Mouse (Mus musculus) ES-E14 (cell line): ENCODE measurements around the gene D10Jhu81e. TPM values are rescaled to one million over a fixed set of nuclear protein-coding genes. Genes with fewer than 3 reads are reported as not detected.
A peak's percentile ranks its signal among the peaks of the same experiment; 100 is the strongest.
"Not testable (repeated sequence)": the region's sequence is repeated elsewhere in the genome, so short reads cannot be mapped to it uniquely, and the experiment has no call there.

ENCODE experiments used
- DNase-seq: peaks from one replicate; pipeline ENCODE4 v3.0.0-alpha.2; 2013; ENCODE audit warnings: low read depth, low spot score
- H3K27ac ChIP-seq: 2 replicates; pipeline ENCODE4 v1.5.1; 2012; ENCODE audit warnings: low read depth, mild to moderate bottlenecking, low read length, moderate library complexity, mixed read lengths; ENCODE audit not compliant: poor library complexity, insufficient read depth, severe bottlenecking
- H3K36me3 ChIP-seq: 2 replicates; pipeline ENCODE4 v1.6.1; 2012; ENCODE audit warnings: mild to moderate bottlenecking, low read length, moderate library complexity, mixed read lengths; ENCODE audit not compliant: control insufficient read depth, poor library complexity, insufficient read depth, severe bottlenecking
- H3K4me1 ChIP-seq, 2 experiments: fragments of 150-350 bp in 1 of 2; sonication (generic) in 1 of 2; 2 replicates each; pipeline ENCODE4 v1.6.1; 2012; ENCODE audit warnings: low read length in 2 of 2, mild to moderate bottlenecking in 1 of 2, mixed read lengths in 1 of 2; ENCODE audit not compliant: control insufficient read depth in 2 of 2, insufficient read depth in 2 of 2, poor library complexity in 1 of 2
- H3K4me3 ChIP-seq, 2 experiments: fragments of 150-350 bp in 1 of 2; sonication (generic) in 1 of 2; 2 replicates each; pipeline ENCODE4 v1.5.1; 2012; ENCODE audit warnings: low read length in 2 of 2, low read depth in 1 of 2, mild to moderate bottlenecking in 1 of 2, mixed read lengths in 1 of 2; ENCODE audit not compliant: insufficient read depth in 1 of 2, poor library complexity in 1 of 2, severe bottlenecking in 1 of 2
- H3K9ac ChIP-seq: 2 replicates; pipeline ENCODE4 v1.6.1; 2012; ENCODE audit warnings: low read depth, mild to moderate bottlenecking, low read length, mixed read lengths; ENCODE audit not compliant: poor library complexity, insufficient read depth, severe bottlenecking
- H3K9me3 ChIP-seq: fragments of 150-350 bp; sonication (generic); 2 replicates; pipeline ENCODE4 v1.6.1; 2012; ENCODE audit warnings: low read depth, mild to moderate bottlenecking, low read length; ENCODE audit not compliant: control insufficient read depth, insufficient read depth
- CHD2 ChIP-seq: IDR thresholded peaks from 2 replicates; pipeline ENCODE4 v1.6.1; 2014; ENCODE audit warnings: mild to moderate bottlenecking, low read depth, low read length, inconsistent platforms
- HCFC1 ChIP-seq: IDR thresholded peaks from 2 replicates; pipeline ENCODE4 v1.6.1; 2012; ENCODE audit warnings: low read length, inconsistent platforms, borderline replicate concordance; ENCODE audit not compliant: insufficient read depth
- MAFK ChIP-seq: IDR thresholded peaks from 2 replicates; pipeline ENCODE4 v1.6.1; 2014; ENCODE audit warnings: mild to moderate bottlenecking, low read depth, low read length, inconsistent platforms; ENCODE audit not compliant: insufficient read depth
- ZC3H11A ChIP-seq: IDR thresholded peaks from 2 replicates; pipeline ENCODE4 v1.6.1; 2012; ENCODE audit warnings: low read depth, mild to moderate bottlenecking, inconsistent platforms, low read length, borderline replicate concordance
- ZNF384 ChIP-seq: IDR thresholded peaks from 2 replicates; pipeline ENCODE4 v1.6.1; 2012; ENCODE audit warnings: low read depth, low read length, inconsistent platforms
- in situ Hi-C, 2 experiments: fragments of 600-800 bp; cut with MboI; formaldehyde crosslinking; loops; one replicate each; pipeline ENCODE4 v1.15.1; 2025; ENCODE audit warnings: low sequenced_read_pairs in 2 of 2, inconsistent platforms in 1 of 2; ENCODE audit not compliant: unreplicated experiment in 2 of 2
- total RNA-seq: library from RNA; depleted of rRNA; stranded (reverse); fragments of 300-350 nt; gene quantifications from 2 replicates; pipeline ENCODE4 v1.2.3, GENCODE M21; 2012

Gene D10Jhu81e
- total RNA-seq, 1 experiment: 40.2 TPM

DNA sequence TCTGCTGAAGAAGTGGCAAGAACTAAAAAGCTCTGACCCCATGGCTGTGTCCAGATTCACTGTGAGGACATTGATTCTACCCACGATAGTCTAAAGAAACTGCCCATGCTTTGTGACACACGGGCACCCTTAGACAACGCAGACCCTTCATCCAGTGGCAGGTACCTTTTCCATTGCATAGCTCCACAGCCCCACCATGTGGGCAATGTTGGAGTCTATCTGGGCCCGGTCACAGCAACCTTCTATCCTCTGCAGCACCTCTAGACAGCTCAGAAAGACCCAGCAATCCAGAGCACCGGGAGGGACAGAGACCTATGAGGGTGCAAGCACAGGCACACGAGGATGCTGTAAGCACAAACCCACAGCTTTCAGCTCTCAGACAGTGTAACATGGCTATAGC lies 41.7 kb upstream of the D10Jhu81e start:
- H3K9ac ChIP-seq: no peak overlapping the region
- DNase-seq: peak; percentile 20
- peaks cover 16% of the 10 kb centered on the region; the same call in 1 of the 2 replicates for H3K36me3 ChIP-seq
- no peaks in the 10 kb centered on the region for H3K4me1 ChIP-seq
- no peak overlapping the region for H3K27ac ChIP-seq
- no peak for TF ChIP-seq MAFK
- no peak for TF ChIP-seq CHD2
- TF ChIP-seq ZNF384: no peak
- TF ChIP-seq ZC3H11A: peak; percentile 62; the same call in 1 of the 2 replicates
- no peak for TF ChIP-seq HCFC1
- no peak overlapping the region for H3K4me3 ChIP-seq
- in situ Hi-C loops: no loop called here
- H3K9me3 ChIP-seq: no peaks in the 10 kb centered on the region

DNA sequence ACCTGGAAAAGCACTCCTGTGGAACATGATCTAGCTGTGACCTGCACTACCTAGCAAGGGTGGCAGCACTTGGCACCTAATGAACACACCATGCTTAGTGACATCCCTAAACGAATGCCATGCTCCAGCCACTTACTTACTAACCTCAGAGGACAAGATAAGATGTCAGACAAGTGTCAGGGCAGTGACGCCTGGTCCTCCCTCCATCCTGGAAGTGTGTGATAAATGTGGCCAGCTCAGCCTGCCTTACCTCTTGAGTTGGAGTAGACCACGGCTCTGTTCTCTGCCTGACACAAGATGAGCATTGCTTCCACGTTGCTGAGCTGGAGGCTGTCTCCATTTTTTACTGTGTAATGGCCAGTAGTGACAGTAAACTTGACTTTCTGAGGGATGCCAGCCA lies 31.6 kb upstream of the D10Jhu81e start:
- Histone ChIP-seq H3K36me3 (peaks cover 60% of the 10 kb centered on the region), H3K4me1 (no peaks in the 10 kb centered on the region), H3K9me3 (no peaks in the 10 kb centered on the region), H3K4me3 (no peak overlapping the region), H3K9ac (no peak overlapping the region), H3K27ac (no peak overlapping the region)
- no peak for DNase-seq
- in situ Hi-C loops: no loop called here
- no peak for TF ChIP-seq CHD2
- no peak for TF ChIP-seq ZC3H11A
- TF ChIP-seq ZNF384: no peak
- TF ChIP-seq HCFC1: no peak
- TF ChIP-seq MAFK: no peak

DNA sequence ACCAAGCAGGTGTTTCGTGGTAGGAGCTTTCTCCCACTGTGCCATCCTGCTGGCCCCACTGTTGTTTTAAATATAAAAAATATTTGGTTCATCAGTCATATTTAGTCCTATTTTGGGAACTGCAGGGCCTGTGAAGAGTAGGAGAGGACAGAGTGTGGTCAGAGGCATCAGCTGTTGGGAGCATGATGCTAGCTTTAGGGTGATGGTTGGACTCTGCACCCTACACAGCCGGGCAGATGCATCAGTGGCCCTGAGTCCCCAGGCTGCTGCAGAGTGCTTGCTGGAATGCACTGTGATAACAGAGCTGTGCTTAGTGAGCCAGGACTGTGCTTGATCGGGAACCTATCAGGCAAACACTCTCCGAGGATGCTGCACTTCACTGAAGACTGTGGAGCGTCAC lies 23.4 kb upstream of the D10Jhu81e start:
- in situ Hi-C loops: no loop called here
- no peak for TF ChIP-seq CHD2
- TF ChIP-seq MAFK: no peak
- no peak for TF ChIP-seq HCFC1
- TF ChIP-seq ZNF384: no peak
- TF ChIP-seq ZC3H11A: no peak
- DNase-seq: no peak
- no peak overlapping the region for H3K27ac ChIP-seq
- H3K4me3 ChIP-seq: no peak overlapping the region
- H3K9me3 ChIP-seq: no peaks in the 10 kb centered on the region
- no peak overlapping the region for H3K9ac ChIP-seq
- no peaks in the 10 kb centered on the region for H3K4me1 ChIP-seq
- H3K36me3 ChIP-seq: peaks cover 47% of the 10 kb centered on the region

DNA sequence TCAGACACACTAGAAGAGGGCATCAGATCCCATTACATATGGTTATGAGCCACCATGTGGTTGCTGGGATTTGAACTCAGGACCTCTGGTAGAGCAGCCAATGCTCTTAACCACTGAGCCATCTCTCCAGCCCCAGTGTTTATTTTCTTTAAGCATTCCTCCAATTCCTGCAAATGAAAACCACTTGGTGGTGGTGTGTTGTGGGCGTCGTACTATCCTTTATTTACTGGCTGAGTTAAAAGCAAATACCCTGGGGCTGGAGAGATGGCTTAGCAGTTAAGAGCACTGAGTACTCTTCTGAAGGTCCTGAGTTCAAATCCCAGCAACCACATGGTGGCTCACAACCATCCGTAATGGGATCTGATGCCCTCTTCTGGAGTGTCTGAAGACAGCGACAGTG lies 16.5 kb upstream of the D10Jhu81e start:
- peaks cover 50% of the 10 kb centered on the region for H3K36me3 ChIP-seq
- DNase-seq, H3K4me3 ChIP-seq, H3K9me3 ChIP-seq, H3K4me1 ChIP-seq, in situ Hi-C loops, H3K9ac ChIP-seq, H3K27ac ChIP-seq: not testable (repeated sequence)

DNA sequence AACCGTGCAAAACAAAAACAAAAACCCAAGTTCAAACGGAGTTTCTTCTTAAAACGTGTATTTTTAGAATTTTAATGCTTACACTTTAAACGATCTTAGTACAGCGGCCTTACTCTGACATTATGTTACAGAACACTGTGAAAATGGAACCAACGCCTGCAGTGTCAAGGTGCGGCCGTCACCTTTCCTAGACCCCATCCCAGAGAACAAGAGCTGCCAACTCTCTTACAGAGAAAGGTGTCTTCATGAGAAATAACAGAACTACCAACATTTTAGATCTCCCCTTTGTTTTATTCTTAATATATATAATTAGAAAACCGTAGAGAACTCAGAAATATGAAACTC lies 15.8 kb upstream of the D10Jhu81e start:
- in situ Hi-C loops: no loop called here
- Histone ChIP-seq H3K4me3 (peak overlapping the region; percentile 37 to 95; a peak in 3 of 4 replicates), H3K4me1 (peaks cover 5 to 6% of the 10 kb centered on the region in 2 experiments; a peak in 3 of 4 replicates), H3K9ac (peak overlapping the region; percentile 40; the same call in 1 of the 2 replicates), H3K9me3 (no peaks in the 10 kb centered on the region), H3K27ac (no peak overlapping the region), H3K36me3 (peaks cover 51% of the 10 kb centered on the region)
- no peak for DNase-seq
- TF ChIP-seq HCFC1: no peak
- TF ChIP-seq MAFK: no peak
- no peak for TF ChIP-seq ZNF384
- TF ChIP-seq CHD2: no peak
- TF ChIP-seq ZC3H11A: no peak
